Mouse (Mus musculus) cerebellum, adult 11 months (tissue): ENCODE results near the gene Dgcr8.
"Not testable (repeated sequence)": the region's sequence is repeated elsewhere in the genome, so short reads cannot be mapped to it uniquely, and the experiment has no call there.

Source experiments
- DNase-seq: peaks from one replicate; pipeline ENCODE4 v3.0.0; 2022

The Dgcr8 gene

GRCm38 (mm10) chr16:18289067-18289588 lies at the start of gene Dgcr8:
TSS of gene Dgcr8 (minus strand) at chr16:18289246.
- peak; percentile 98 for DNase-seq

DNA sequence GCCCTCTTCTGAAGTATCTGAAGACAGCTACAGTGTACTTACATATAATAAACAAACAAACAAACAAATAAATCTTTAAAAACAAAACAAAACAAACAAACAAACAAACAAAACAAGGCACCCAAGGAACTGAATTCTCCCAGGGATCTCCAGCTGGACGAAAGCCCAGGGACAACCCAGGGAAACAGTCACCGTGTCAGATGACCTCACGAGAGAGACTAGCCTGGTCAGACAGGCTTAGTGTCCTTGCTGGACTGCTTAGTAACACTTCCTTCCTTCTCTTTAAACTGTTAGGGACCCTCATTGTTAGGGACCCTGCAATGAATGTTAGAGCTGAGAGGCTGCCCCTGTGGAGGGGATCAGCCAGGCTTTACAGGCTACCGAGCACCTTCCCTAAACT lies 48.2 kb upstream of the Dgcr8 start:
- no peak for DNase-seq

DNA sequence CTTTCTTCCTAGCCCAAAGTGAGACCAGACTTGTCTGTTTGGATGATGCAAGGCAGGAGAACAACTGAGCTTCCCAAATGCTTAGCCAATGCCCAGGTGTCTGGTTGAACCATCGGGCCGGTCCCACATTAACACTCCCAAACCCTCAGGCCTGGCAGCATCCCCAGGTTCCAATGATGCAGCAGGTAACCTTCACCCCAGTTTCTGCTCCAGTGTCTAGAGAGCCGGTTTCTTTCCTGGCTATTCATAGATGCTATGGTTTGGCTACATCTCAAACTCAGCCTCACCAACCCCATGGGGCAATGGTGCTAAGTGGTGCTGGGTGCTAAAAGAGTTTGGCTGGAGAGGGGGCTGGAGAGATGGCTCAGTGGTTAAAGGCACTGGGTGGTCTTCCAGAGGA lies 46.9 kb upstream of the Dgcr8 start:
- DNase-seq = no peak

DNA sequence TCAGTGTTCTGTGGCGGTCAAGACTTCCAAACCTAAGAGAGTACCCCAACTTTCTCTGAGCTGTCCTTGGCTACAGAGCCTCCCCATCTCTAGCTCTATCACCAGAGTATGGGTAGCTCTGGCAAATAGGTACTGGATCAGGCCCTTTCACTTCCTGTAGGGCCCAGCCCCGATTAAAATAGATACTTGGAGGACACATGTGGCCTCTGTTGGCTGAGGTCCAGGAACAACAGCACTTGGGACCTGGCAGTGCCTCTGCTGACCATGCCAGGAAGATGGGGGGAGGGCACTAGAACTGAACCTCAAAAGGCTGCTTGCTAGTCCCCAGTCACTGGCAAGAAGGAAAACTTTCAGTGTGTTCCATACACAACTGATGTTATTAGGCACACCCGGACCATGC lies 44.9 kb upstream of the Dgcr8 start:
- no peak for DNase-seq

DNA sequence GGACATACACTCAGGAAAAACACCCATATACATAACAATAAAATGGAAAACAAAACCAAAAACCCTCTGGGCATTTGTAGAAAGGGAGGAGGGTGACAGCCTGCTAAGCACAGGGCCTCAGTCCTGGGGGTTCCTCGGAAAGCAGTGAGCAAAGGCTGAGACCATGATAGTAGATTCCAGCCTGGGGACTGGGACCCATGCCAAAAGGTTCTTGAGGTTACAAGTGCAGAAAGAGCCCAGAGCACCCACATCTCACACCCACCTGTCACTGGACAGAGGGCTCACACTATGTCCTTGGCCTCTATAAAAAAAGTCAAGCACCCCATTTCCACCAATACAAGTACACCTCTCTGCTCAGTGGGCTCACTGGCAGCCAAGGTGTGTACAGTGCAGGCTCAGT lies 39.5 kb upstream of the Dgcr8 start:
- DNase-seq = no peak

DNA sequence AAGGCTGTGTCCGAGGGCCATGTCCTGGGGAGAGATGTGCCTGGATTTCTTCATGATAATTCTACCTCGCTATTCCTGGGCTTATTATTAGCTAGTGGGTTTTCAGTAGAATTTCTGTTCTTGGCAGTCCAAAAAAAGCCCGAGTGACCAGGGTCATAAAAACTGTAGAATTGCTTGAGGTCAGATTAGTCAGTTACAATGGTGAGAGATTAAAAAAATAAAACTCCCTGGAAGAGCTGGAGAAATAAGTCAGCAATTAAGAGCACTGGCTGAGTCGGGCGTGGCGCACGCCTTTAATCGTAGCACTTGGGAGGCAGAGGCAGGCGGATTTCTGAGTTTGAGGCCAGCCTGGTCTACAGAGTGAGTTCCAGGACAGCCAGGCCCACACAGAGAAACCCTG lies 38.9 kb upstream of the Dgcr8 start:
- no peak for DNase-seq

GRCm38 (mm10) chr16:18325741-18326140 lies 36.7 kb upstream of the Dgcr8 start:
- no peak for DNase-seq

GRCm38 (mm10) chr16:18324031-18324430 lies 35.0 kb upstream of the Dgcr8 start:
- no peak for DNase-seq

GRCm38 (mm10) chr16:18323460-18323859 lies 34.4 kb upstream of the Dgcr8 start:
- no peak for DNase-seq

DNA sequence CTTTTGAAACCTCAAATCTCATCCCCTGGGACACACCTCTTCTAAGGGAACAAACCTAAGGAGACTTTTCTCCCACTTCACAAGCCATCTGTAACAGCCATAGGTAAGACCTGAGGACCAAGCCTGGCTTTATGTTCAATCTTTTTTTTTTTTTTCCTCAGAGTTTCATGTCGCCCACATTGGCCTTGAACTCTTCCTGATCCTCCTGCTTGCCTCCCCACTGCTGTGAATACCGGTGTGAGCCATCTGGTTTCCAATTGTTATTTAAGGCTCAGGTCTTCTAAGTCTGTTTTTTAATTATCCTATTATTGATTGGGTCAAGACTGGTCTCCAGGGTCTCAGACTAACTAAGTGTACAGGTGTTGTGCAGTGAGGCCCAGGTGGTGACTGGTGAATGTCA lies 32.4 kb upstream of the Dgcr8 start:
- no peak for DNase-seq

- no peak for DNase-seq
Measured at GRCm38 (mm10) chr16:18318992-18319391, 29.9 kb upstream of the Dgcr8 start.

- DNase-seq = no peak
Measured at GRCm38 (mm10) chr16:18308159-18308558, 19.1 kb upstream of the Dgcr8 start.

GRCm38 (mm10) chr16:18289614-18290013 lies 568 bp upstream of the Dgcr8 start:
- not testable (repeated sequence) for DNase-seq

- no peak for DNase-seq
Measured at GRCm38 (mm10) chr16:18288581-18289061, 425 bp downstream of the Dgcr8 start.

GRCm38 (mm10) chr16:18288166-18288565 lies 880 bp downstream of the Dgcr8 start:
- peak; percentile 17 for DNase-seq

GRCm38 (mm10) chr16:18275166-18275565 lies 13.9 kb downstream of the Dgcr8 start:
- DNase-seq = no peak

- DNase-seq = no peak
Measured at GRCm38 (mm10) chr16:18268182-18268581, 20.9 kb downstream of the Dgcr8 start.

GRCm38 (mm10) chr16:18265024-18265423 lies 24.0 kb downstream of the Dgcr8 start:
- no peak for DNase-seq

- DNase-seq = no peak
Measured at GRCm38 (mm10) chr16:18258221-18258620, 30.8 kb downstream of the Dgcr8 start, which contains the start of gene Gm49776. TSS of gene Gm49776 (minus strand) at chr16:18258321.

- no peak for DNase-seq
Measured at GRCm38 (mm10) chr16:18253866-18254265, 35.2 kb downstream of the Dgcr8 start.

GRCm38 (mm10) chr16:18252736-18253135 lies 36.3 kb downstream of the Dgcr8 start:
- no peak for DNase-seq

GRCm38 (mm10) chr16:18250828-18251790 lies 37.9 kb downstream of the Dgcr8 start:
- no peak for DNase-seq

DNA sequence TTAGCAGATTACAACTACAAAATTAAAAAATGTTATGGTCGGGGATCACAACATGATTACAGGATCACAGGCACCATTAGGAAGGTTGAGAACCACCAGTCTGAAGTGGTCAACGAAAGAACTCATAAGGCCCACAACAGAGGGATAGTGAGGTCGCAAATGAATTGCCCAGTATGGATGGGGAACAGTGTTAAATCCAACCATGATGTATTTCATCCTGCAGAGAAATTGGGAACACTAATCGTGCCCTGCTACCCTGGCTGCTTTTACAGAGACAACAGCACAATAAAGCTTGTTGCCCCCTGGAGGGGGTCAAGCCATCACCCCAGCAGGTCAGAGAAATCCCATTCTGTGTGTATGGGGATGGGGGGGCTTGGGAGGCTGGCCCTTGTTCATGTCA lies 38.8 kb downstream of the Dgcr8 start:
- no peak for DNase-seq

- peak; percentile 49 for DNase-seq
Measured at GRCm38 (mm10) chr16:18249364-18249967, 39.6 kb downstream of the Dgcr8 start.
